Mouse (Mus musculus): Measurements from ENCODE around the gene Hp1bp3.
A peak's percentile ranks its signal among the peaks of the same experiment; 100 is the strongest.

The Hp1bp3 gene

GRCm38 (mm10) chr4:138216200-138216890 is at the start of gene Hp1bp3:
TSS of gene Hp1bp3 (plus strand) at chr4:138216296.
- peak; percentile 84 to 93 for DNase-seq

DNA sequence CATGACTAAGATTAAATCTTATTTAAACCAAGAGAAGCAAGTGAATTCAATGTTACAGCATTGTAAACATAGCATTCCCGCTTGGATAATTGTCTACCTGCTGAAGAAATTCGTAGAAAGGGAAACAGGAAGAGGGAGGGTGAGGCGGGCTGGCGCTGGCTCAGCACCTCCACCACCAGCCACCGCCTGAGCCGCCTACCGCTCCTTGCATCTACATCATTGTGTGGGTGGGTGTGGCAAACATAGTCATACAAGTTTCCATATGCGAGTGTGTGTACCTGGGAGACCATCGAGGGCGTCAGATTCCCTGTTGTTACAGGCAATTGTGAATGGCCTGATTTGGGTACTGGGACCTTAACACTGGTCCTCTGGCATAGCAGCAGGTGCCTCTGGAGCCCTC is 49.6 kb upstream of the Hp1bp3 start:
- DNase-seq = no peak

DNA sequence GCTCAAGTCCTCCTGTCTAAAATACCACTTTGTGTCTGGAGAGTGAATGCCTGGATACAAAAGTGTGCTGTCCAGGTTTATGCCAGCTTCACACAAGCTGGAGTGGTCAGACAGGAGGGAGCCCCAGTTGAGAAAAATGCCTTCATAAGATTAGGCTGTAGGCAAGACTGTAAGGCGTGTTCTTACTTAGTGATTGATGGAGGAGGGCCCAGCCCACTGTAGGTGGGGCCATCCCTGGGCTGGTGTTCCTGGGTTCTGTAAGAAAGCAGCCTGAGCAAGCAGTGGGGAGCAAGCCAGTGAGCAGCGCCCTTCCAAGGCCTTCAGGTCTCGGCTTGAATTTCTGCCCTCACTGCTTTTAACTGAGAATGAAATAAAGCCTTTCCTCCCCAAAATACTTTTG is 47.9 kb upstream of the Hp1bp3 start:
- DNase-seq = no peak

- DNase-seq = no peak
These were observed 46.7 kb upstream of the Hp1bp3 start for GRCm38 (mm10) chr4:138169420-138169819.

GRCm38 (mm10) chr4:138172686-138173085 is 43.4 kb upstream of the Hp1bp3 start:
- no peak for DNase-seq

DNA sequence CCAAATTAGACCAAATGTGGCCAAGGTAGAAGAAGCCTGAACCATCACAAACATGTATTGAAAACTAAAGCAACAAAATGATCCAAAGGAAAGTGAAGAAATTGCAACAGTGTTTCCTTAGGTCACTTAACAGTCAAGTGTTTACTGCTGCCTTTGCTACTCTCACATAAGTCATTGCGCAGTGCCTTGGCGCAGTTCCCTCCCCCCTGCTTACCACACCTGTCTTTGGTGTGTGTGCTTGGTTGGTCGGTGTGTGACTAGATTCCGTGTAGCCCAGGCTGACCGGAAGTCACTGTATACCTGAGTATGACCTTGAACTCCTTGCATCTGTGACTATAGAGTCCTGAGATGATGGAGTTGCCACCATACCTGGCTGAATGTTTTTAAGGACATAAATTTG is 36.7 kb upstream of the Hp1bp3 start:
- no peak for DNase-seq

DNA sequence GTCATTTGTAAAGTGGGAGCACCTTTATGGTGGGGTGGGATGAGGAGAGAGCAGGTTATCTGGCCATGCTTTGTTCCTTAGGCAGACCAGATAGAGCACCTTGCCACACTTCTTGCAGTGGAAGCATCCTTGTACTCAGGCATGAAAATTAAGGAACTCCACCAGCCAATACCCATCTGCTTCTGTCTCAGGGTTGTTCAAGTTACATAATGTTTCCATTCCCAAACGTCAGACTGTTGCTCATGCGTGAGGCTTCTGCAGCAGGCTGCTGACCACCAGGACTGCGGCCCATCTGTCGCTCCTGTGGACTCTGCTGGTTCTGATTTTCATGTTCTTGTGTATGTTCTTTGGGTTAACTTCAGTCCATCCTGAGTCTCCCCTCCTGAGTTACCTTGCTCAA is 35.4 kb upstream of the Hp1bp3 start:
- DNase-seq = no peak

- DNase-seq = no peak
These were observed 32.0 kb upstream of the Hp1bp3 start for GRCm38 (mm10) chr4:138184056-138184455.

DNA sequence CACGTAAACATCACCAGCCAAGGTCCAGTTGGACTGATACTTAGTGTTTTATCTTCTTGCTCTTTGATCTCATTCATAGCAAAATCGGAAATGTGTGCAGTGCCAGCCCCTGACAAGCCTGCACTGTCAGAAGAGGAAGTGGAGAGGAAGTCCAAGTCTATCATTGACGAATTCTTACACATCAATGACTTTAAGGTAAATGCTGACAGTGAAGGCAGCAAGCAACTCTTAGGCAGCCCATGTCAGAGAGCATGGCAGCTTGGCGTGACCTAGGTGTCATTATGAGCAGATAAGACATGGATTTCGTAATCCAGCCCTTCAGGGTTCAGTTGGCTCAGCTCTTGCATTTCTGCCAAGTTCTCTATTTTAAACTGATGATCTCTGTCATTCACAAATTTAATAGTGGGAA is 31.5 kb upstream of the Hp1bp3 start:
- no peak for DNase-seq

DNA sequence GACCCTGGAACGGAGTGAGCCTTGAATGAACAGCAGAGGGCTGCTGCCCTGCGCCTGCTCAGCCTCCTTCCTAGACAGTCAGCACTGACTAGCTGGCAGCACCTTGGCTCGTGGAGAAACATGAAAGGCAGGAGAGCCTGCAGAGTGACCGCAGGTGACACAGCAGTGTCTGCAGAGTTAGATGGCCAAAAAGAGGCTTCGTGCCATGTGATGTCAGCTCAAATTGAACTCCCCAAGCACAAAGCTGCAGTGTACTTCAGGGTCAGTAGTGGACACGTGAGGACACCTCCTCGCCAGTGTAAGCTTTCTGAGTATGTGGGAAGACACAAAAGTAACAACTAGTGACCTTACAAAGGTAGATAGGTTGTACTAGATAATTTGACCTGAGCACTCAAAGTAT is 30.1 kb upstream of the Hp1bp3 start:
- DNase-seq = no peak

DNA sequence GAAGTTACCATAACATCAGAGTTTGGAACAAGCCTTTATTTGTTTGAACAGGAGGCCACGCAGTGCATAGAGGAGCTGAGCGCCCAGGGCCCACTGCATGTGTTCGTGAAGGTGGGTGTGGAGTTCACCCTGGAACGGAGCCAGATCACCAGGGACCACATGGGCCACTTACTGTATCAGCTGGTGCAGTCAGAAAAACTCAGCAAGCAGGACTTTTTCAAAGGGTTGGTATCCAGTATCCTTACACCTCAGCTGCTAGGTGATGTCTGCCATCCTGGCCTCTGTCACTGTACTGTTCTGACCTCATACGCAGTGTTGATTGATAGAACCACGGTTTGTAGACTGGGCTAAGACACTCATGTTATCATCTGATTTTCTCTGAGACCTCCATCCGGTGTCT is 28.1 kb upstream of the Hp1bp3 start:
- no peak for DNase-seq

- no peak for DNase-seq
These were observed 23.5 kb upstream of the Hp1bp3 start for GRCm38 (mm10) chr4:138192561-138192960.

DNA sequence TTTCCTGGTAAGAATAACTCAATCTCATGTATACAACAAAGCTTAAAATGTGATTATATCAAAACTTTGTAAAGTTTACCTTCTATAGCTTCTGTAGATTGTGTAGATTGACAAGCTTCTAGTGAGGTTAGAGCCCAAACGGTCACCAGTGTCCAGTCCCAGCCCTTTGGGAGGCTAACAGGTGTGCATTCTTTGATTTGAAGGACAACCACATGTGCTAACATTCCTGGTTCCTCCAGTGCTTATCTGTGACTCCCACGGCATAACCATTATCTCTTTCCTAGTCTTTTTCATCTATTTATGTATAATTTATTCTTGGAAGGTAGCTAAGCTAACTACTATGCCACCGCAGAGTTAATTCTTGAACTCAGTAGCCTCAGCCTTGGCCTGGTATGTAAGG is 15.3 kb upstream of the Hp1bp3 start:
- DNase-seq = no peak

DNA sequence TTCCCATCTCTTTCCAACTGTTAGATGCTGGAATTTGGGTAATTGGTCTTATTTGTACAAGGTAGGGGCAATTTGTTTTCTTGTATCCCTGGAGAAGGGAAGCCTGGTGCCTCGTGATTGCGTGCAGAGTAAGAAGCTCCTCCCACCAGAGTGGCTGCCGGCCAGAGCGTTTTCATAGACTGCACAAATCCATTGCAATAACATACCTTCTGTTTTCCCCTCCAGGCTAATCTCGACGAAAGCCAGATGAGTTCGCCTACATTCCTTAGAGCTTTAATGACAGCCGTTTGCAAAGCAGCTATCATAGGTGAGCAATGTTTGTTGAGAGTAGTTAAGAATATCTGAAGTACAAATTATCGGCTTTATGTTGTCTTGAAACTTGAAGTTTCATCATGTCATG is 14.4 kb upstream of the Hp1bp3 start:
- DNase-seq = no peak

DNA sequence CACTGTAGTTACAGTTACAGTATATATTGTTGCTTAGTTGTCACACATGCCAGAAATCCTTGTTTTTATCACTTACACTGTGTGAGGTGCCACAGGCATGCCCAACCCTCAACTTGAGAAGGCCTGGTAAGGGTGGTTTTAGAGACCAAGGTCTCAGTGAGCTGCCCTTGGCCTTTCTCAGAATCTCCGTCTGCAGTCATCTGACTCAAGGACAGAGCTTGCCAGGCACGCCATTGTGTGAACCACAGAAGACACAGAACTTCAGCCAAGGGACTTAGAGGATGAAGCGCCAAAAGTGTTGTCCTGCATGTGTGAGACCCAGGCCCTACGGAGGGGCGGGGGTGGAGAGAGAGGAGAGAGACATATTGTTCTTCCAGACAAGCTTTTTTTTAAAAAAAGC is 6.0 kb upstream of the Hp1bp3 start:
- no peak for DNase-seq

- DNase-seq = no peak
These were observed 2.2 kb upstream of the Hp1bp3 start for GRCm38 (mm10) chr4:138213861-138214260.

DNA sequence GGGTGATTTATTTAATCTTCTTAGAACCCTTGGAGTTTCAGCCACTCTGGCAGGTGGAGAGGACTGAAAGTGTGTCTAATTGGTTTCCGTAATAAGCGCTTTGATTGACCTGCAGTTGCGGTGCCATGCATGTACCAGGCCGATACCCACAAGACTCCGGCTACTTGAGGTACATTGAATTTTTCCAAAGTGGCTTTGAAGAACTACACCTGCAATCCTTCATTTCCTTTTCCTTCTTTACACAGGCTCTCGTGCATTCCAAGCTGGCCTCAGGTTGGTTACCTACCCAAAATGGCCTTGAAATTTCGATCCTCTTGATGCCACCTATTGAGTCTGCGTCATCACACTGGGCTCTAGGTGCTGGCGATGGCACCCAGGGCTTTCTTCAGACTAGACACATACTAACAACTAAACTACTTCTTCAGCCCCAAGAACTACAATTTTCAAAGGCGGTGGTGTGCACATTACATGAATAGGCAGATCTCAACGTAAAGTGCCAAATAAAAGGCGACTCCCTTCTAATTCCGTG is 361 bp upstream of the Hp1bp3 start:
- DNase-seq = no peak

DNA sequence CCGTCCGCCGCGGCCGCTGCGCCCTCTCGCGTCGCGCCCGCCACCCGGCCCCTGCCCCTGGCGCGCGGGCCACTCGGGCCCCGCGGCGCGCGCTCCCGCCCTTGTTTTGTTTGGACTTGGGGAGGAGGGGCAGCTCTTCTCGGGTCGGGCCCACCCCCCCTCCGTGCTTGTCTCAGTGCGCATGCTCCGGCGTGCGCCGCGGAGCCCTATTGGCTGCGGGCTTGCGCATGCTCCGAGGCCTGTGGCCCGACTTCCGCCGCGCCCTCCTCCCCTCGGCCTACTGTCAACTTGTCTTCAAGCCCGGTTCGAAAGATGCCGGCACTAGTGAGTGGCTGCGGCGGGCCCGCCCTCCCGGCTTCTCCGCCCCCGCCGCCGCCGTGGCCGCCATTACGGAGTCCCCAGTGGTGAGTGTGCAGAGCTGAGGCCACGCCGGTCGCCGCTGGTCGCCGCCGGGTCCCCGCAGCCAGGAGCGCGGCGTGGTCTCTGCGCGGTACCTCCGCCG is 846 bp downstream of the Hp1bp3 start:
- peak; percentile 98 to 99 for DNase-seq

- no peak for DNase-seq
These were observed 1.3 kb downstream of the Hp1bp3 start for GRCm38 (mm10) chr4:138217441-138217840.

GRCm38 (mm10) chr4:138217951-138218685 is 2.0 kb downstream of the Hp1bp3 start:
- DNase-seq = no peak

GRCm38 (mm10) chr4:138219331-138219730 is 3.2 kb downstream of the Hp1bp3 start:
- no peak for DNase-seq

DNA sequence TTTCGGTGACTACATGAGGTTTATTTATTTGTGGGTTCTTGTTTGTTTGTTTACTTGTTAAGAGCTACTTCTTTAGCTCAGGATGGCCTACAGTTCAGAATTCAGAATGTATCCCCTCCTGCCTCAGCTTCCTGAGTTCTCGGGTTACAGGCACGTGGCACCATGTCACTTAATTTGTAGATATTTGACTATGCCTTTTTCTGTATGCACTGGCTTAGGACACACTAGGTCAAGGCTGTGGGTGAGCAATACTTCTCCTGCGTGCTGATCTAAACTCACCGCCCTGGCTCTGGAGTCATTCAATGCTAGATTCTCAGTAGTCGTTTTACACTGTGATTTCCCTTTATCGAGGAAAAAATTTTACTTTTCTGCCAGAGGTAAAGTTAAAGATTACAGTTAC is 4.7 kb downstream of the Hp1bp3 start:
- no peak for DNase-seq

GRCm38 (mm10) chr4:138221406-138221805 is 5.3 kb downstream of the Hp1bp3 start:
- DNase-seq = no peak

GRCm38 (mm10) chr4:138222396-138222795 is 6.3 kb downstream of the Hp1bp3 start:
- no peak for DNase-seq
